In genomic region chr13:20307381-20307780, GRCm38 (mm10) we compare ENCODE assay signal across 15 mouse cellular contexts.
"Had no signal": no experiment of that assay in that cellular context is flagged by ENCODE, and none has a peak within 500 bp of the region (broad histone marks: within the 10 kb centered on the region; RNA-seq: fewer than 3 reads in every experiment).

No protein-coding gene starts in this region.

- H3K4me1 ChIP-seq: kidney, embryonic 15.5 days; limb, embryonic 15.5 days; lung, embryonic 15.5 days; neural tube, embryonic 12.5 days; stomach, embryonic 15.5 days had no signal

- H3K4me3 ChIP-seq: kidney, embryonic 15.5 days; limb, embryonic 15.5 days; liver, embryonic 13.5 days; lung, embryonic 15.5 days; midbrain, embryonic 15.5 days; neural tube, embryonic 12.5 days; stomach, embryonic 15.5 days had no signal

- DNase-seq: kidney, adult 2 months; kidney, postnatal 14 days; layer of hippocampus, postnatal 36 days; liver, embryonic 13.5 days; liver, postnatal 0 days; right cerebral cortex, postnatal 4 days; spleen, adult 18-20 months; thymus, adult 2 months; thymus, postnatal 25 days had no signal

- H3K27ac ChIP-seq: kidney, embryonic 15.5 days; liver, embryonic 13.5 days; lung, embryonic 15.5 days; midbrain, embryonic 15.5 days; neural tube, embryonic 12.5 days; stomach, embryonic 15.5 days had no signal
